Mouse (Mus musculus) thymus, adult 2 months (tissue): ENCODE data around the gene Cisd1.

Source experiments
- CTCF ChIP-seq: fragments of 200-500 bp; IDR thresholded peaks from 2 replicates; pipeline ENCODE4 v1.5.1; 2012; ENCODE audit warnings: mild to moderate bottlenecking, control low read depth, low read length, moderate library complexity, borderline replicate concordance; ENCODE audit not compliant: control insufficient read depth, poor library complexity, insufficient read depth; ENCODE audit errors: extremely low read depth
- POLR2A ChIP-seq: fragments of 200-500 bp; IDR thresholded peaks from 2 replicates; pipeline ENCODE4 v1.6.1; 2012; ENCODE audit warnings: mild to moderate bottlenecking, low read length, control low read depth, moderate library complexity; ENCODE audit not compliant: control insufficient read depth, poor library complexity, insufficient read depth; ENCODE audit errors: extremely low read depth

DNA sequence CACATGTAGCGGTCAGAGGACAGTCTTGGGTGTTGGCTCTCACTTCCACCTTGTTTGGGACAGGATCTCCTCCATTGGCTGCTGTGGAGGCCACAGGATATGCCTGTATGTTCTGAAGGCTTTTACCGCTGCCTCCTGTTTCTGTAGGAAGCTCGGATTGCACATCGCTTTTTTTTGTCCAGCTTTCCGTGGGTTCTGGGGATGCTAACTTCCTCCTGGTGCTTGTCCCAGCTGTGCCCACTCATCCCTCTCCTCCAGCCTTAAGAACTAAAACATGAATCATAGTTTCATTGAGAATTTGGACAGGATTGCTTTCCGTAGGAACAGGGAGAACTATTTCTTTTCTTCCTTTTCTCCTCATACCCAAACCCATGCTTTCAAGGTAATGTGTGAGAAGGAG lies 27.1 kb upstream of the Cisd1 start:
- no peak for TF ChIP-seq CTCF
- TF ChIP-seq POLR2A = no peak
